Mouse (Mus musculus): Measurements from ENCODE around the gene Zfp113. TPM values are rescaled to one million over a fixed set of nuclear protein-coding genes. Genes with fewer than 3 reads are reported as not detected.
A peak's percentile ranks its signal among the peaks of the same experiment; 100 is the strongest.

The Zfp113 gene
- 11.6 and 13.4 TPM in 2 replicates for polyA plus RNA-seq (2014; fragmentation: Nextera tagmentation; extraction: Ambion mirVana)

DNA sequence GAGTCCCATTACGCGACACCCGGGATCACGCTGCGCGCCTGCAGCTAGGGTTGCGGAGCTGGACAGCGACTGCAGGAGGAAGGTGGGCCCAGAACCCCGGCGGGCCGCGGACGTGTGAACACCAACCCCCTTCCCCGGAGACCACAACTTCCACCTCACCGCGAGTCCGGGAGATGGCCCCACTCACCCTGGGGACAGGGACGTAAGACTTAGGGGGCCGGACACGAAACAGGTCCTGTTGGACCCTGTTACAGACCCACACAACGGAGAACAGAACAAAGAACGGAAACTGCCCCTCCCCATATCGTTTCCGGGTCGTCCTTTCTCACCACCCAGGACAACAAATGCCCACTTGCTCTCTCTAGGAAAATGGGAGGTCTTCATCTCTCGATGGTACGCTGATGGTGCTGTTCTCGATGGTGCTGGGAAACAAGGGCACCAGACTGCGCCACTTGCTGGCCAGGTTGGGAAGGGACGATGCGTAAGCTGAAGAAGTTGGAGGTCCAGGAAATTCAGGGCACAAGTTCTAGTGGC lies at the start of gene Zfp113:
Zfp113 (minus strand) TSS at position 302 of the 534 bp plus-strand sequence.
- no peaks in the 10 kb centered on the region for H3K27me3 ChIP-seq (replicated peaks; ENCODE audit: control insufficient read depth, insufficient read depth, low read length)
- H3K9me3 ChIP-seq (ENCODE audit: control insufficient read depth, low read length) = no peaks in the 10 kb centered on the region
- H3K9ac ChIP-seq (ENCODE audit: low read depth, low read length) = peak within 1 kb of the TSS; percentile 93
- peak within 1 kb of the TSS; percentile 94 for H3K27ac ChIP-seq (replicated peaks; ENCODE audit: low read depth, low read length)
- H3K4me3 ChIP-seq (ENCODE audit: low read depth, low read length) = peak within 1 kb of the TSS; percentile 85
- peaks cover 23% of the 10 kb centered on the region for H3K36me3 ChIP-seq (ENCODE audit: control insufficient read depth, insufficient read depth, low read length)
- H3K4me1 ChIP-seq (ENCODE audit: control insufficient read depth, insufficient read depth, low read length) = peaks cover 9% of the 10 kb centered on the region; the same call in 1 of the 2 replicates
- H3K4me2 ChIP-seq (ENCODE audit: low read depth, low read length) = peak within 1 kb of the TSS; percentile 85
- ATAC-seq (ENCODE audit: low read depth) (peak; percentile 98), DNase-seq (ENCODE audit: low spot score) (peak; percentile 97)
- 0% methylated on average over 31 of the region's 31 CpGs for WGBS

GRCm38 (mm10) chr5:138202086-138202485 lies 46.5 kb upstream of the Zfp113 start:
- Histone ChIP-seq H3K4me3 (ENCODE audit: low read depth, low read length) (no peak overlapping the region), H3K9ac (ENCODE audit: low read depth, low read length) (no peak overlapping the region), H3K9me3 (ENCODE audit: control insufficient read depth, low read length) (0 out of 2 replicates have a peak, but pooled peaks cover 5% of the 10 kb centered on the region), H3K36me3 (ENCODE audit: control insufficient read depth, insufficient read depth, low read length) (no peaks in the 10 kb centered on the region), H3K4me2 (ENCODE audit: low read depth, low read length) (no peak overlapping the region), H3K27me3 (replicated peaks; ENCODE audit: control insufficient read depth, insufficient read depth, low read length) (no peaks in the 10 kb centered on the region), H3K27ac (replicated peaks; ENCODE audit: low read depth, low read length) (no peak overlapping the region), H3K4me1 (ENCODE audit: control insufficient read depth, insufficient read depth, low read length) (no peaks in the 10 kb centered on the region)
- ATAC-seq (ENCODE audit: low read depth) = no peak
- no peak for DNase-seq (ENCODE audit: low spot score)
- WGBS = 84% methylated on average over 3 of the region's 3 CpGs

- H3K4me2 ChIP-seq (ENCODE audit: low read depth, low read length) = no peak overlapping the region
- 16% methylated on average over 1 of the region's 1 CpGs for WGBS
- no peaks in the 10 kb centered on the region for H3K36me3 ChIP-seq (ENCODE audit: control insufficient read depth, insufficient read depth, low read length)
- H3K9me3 ChIP-seq (ENCODE audit: control insufficient read depth, low read length) = 0 out of 2 replicates have a peak, but pooled peaks cover 4% of the 10 kb centered on the region
- no peak overlapping the region for H3K4me3 ChIP-seq (ENCODE audit: low read depth, low read length)
- H3K27ac ChIP-seq (replicated peaks; ENCODE audit: low read depth, low read length) = no peak overlapping the region
- ATAC-seq (ENCODE audit: low read depth) (no peak), DNase-seq (ENCODE audit: low spot score) (no peak)
- no peak overlapping the region for H3K9ac ChIP-seq (ENCODE audit: low read depth, low read length)
- H3K4me1 ChIP-seq (ENCODE audit: control insufficient read depth, insufficient read depth, low read length) = peaks cover 6% of the 10 kb centered on the region; the same call in 1 of the 2 replicates
- H3K27me3 ChIP-seq (replicated peaks; ENCODE audit: control insufficient read depth, insufficient read depth, low read length) = no peaks in the 10 kb centered on the region
Measured at GRCm38 (mm10) chr5:138199576-138199975, 44.0 kb upstream of the Zfp113 start.

- H3K4me2 ChIP-seq (ENCODE audit: low read depth, low read length) = peak overlapping the region; percentile 97
- peak overlapping the region; percentile 87 for H3K9ac ChIP-seq (ENCODE audit: low read depth, low read length)
- WGBS = 71% methylated on average over 7 of the region's 7 CpGs
- H3K4me1 ChIP-seq (ENCODE audit: control insufficient read depth, insufficient read depth, low read length) = peaks cover 10% of the 10 kb centered on the region; the same call in 1 of the 2 replicates
- no peak for ATAC-seq (ENCODE audit: low read depth)
- no peaks in the 10 kb centered on the region for H3K9me3 ChIP-seq (ENCODE audit: control insufficient read depth, low read length)
- no peak overlapping the region for H3K27ac ChIP-seq (replicated peaks; ENCODE audit: low read depth, low read length)
- no peaks in the 10 kb centered on the region for H3K27me3 ChIP-seq (replicated peaks; ENCODE audit: control insufficient read depth, insufficient read depth, low read length)
- peak overlapping the region; percentile 78 for H3K4me3 ChIP-seq (ENCODE audit: low read depth, low read length)
- H3K36me3 ChIP-seq (ENCODE audit: control insufficient read depth, insufficient read depth, low read length) = peaks cover 24% of the 10 kb centered on the region
- DNase-seq (ENCODE audit: low spot score) = no peak
Measured at GRCm38 (mm10) chr5:138195463-138195862, 39.9 kb upstream of the Zfp113 start.

DNA sequence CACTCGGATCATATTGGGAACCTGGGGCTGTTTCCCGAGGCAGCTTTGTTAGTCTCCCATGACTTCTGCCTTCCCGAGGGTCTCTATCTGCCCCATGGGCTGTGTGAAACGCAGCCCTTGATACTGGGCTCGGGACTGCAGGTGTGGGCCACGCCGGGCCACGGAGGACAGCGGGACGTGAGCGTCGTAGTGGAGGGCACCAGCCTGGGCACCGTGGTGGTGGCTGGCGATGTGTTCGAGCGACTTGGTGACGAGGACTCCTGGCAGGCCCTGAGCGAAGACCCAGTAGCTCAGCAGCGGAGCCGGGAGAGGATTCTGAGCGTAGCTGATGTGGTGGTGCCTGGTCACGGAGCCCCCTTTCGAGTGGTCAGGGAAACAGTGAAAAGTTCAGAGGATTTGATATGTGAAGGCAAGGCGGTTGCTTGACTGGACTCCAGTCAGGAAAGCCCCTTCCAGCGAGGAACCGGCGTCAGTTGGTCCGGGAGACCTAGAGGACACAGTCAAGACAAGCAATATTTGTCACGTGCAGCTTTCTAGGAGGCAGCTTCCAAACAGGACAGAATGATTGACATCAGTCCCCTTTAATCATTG lies 39.3 kb upstream of the Zfp113 start:
- Histone ChIP-seq H3K27ac (replicated peaks; ENCODE audit: low read depth, low read length) (peak overlapping the region; percentile 90), H3K9ac (ENCODE audit: low read depth, low read length) (peak overlapping the region; percentile 87), H3K9me3 (ENCODE audit: control insufficient read depth, low read length) (no peaks in the 10 kb centered on the region), H3K36me3 (ENCODE audit: control insufficient read depth, insufficient read depth, low read length) (peaks cover 30% of the 10 kb centered on the region), H3K4me2 (ENCODE audit: low read depth, low read length) (peak overlapping the region; percentile 97), H3K4me1 (ENCODE audit: control insufficient read depth, insufficient read depth, low read length) (peaks cover 10% of the 10 kb centered on the region; the same call in 1 of the 2 replicates), H3K4me3 (ENCODE audit: low read depth, low read length) (peak overlapping the region; percentile 78), H3K27me3 (replicated peaks; ENCODE audit: control insufficient read depth, insufficient read depth, low read length) (no peaks in the 10 kb centered on the region)
- WGBS = 1% methylated on average over 29 of the region's 29 CpGs
- ATAC-seq (ENCODE audit: low read depth) (peak; percentile 68), DNase-seq (ENCODE audit: low spot score) (peak; percentile 46)

DNA sequence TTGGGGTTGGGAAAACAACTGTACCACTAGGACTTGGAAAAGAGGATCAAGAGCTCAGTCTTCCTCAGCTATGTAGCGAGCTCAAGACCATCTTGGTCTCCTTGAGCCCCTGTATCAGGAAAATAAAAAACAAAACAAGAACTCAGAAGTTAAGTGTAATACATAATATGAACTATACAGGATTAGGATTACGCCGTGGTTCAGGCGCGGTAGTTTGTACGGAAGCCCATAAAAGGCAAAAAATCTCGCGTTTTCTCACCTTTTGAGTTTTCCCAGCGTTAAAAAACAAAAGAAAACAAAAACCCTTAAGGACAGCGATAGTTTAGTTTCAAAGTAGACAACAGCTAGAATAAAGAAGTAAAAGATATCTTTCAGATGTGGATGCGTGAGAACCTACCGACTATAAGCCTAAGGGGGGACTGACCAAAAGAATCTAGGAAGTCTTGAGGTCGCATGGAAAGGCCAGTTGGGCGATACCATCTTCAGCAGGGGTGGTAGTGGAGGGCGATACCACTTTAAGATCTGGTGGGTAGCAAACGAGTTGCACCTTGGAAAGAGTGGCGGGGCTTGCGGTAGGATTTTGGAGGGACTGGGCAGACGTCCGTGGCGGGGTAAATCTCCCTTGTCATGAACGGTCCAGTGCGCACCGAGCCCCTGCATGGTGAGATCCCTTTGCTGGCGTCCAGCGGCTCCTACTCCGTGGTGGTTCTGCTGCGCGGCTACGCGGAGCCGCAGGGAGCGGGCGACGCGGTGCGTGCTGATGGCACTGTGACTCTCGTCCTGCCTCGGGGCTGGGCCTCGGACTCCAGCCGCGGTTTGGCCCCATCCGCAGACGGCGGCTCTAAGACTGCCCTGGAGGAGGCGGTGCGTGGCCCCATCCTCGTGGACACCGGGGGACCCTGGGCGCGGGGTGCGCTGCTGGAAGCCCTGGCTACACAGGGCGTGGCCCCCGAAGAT lies 38.5 kb upstream of the Zfp113 start, which contains the start of gene Mblac1:
Mblac1 (plus strand) TSS at position 544 of the 957 bp plus-strand sequence.
- WGBS = 8% methylated on average over 49 of the region's 54 CpGs
- Histone ChIP-seq H3K27ac (replicated peaks; ENCODE audit: low read depth, low read length) (peak within 1 kb of the TSS; percentile 90), H3K4me2 (ENCODE audit: low read depth, low read length) (peak within 1 kb of the TSS; percentile 97), H3K27me3 (replicated peaks; ENCODE audit: control insufficient read depth, insufficient read depth, low read length) (no peaks in the 10 kb centered on the region), H3K36me3 (ENCODE audit: control insufficient read depth, insufficient read depth, low read length) (peaks cover 35% of the 10 kb centered on the region), H3K4me3 (ENCODE audit: low read depth, low read length) (peak within 1 kb of the TSS; percentile 78), H3K9me3 (ENCODE audit: control insufficient read depth, low read length) (no peaks in the 10 kb centered on the region), H3K9ac (ENCODE audit: low read depth, low read length) (peak within 1 kb of the TSS; percentile 87), H3K4me1 (ENCODE audit: control insufficient read depth, insufficient read depth, low read length) (peaks cover 10% of the 10 kb centered on the region; the same call in 1 of the 2 replicates)
- ATAC-seq (ENCODE audit: low read depth) (peak; percentile 81), DNase-seq (ENCODE audit: low spot score) (peak; percentile 88)

GRCm38 (mm10) chr5:138187661-138188306 lies 32.2 kb upstream of the Zfp113 start:
- peak overlapping the region; percentile 73 for H3K9ac ChIP-seq (ENCODE audit: low read depth, low read length)
- H3K4me2 ChIP-seq (ENCODE audit: low read depth, low read length) = peak overlapping the region; percentile 85
- no peaks in the 10 kb centered on the region for H3K27me3 ChIP-seq (replicated peaks; ENCODE audit: control insufficient read depth, insufficient read depth, low read length)
- peak overlapping the region; percentile 78 for H3K27ac ChIP-seq (replicated peaks; ENCODE audit: low read depth, low read length)
- ATAC-seq (ENCODE audit: low read depth) = peak; percentile 92
- WGBS = 0% methylated on average over 10 of the region's 10 CpGs
- peak; percentile 95 for DNase-seq (ENCODE audit: low spot score)
- no peaks in the 10 kb centered on the region for H3K9me3 ChIP-seq (ENCODE audit: control insufficient read depth, low read length)
- peaks cover 48% of the 10 kb centered on the region for H3K36me3 ChIP-seq (ENCODE audit: control insufficient read depth, insufficient read depth, low read length)
- H3K4me1 ChIP-seq (ENCODE audit: control insufficient read depth, insufficient read depth, low read length) = peaks cover 5% of the 10 kb centered on the region; the same call in 1 of the 2 replicates
- H3K4me3 ChIP-seq (ENCODE audit: low read depth, low read length) = peak overlapping the region; percentile 87
